Mouse (Mus musculus) forebrain, embryonic 13.5 days (tissue): Measurements from ENCODE around the gene Rrp7a. TPM values are rescaled to one million over a fixed set of nuclear protein-coding genes. Genes with fewer than 3 reads are reported as not detected.

Experiments used
- ATAC-seq: fragments of 200-750 bp; cut with Nextera tagmentation; 2 replicates; pipeline ENCODE4 v1.8.0; 2017
- H3K27ac ChIP-seq: fragments of 300-500 bp; sonication (generic); 2 replicates; pipeline ENCODE4 v1.5.1; 2015; ENCODE audit warnings: inconsistent platforms, mild to moderate bottlenecking, moderate library complexity
- H3K27me3 ChIP-seq: fragments of 300-500 bp; sonication (generic); 2 replicates; pipeline ENCODE4 v1.6.1; 2015; ENCODE audit warnings: mild to moderate bottlenecking, inconsistent platforms
- H3K36me3 ChIP-seq: fragments of 300-500 bp; sonication (generic); 2 replicates; pipeline ENCODE4 v1.6.1; 2015; ENCODE audit warnings: mild to moderate bottlenecking, inconsistent platforms; ENCODE audit not compliant: poor library complexity, severe bottlenecking
- H3K4me1 ChIP-seq: fragments of 300-500 bp; sonication (generic); 2 replicates; pipeline ENCODE4 v1.6.1; 2015; ENCODE audit warnings: inconsistent platforms
- H3K4me2 ChIP-seq: fragments of 300-500 bp; sonication (generic); 2 replicates; pipeline ENCODE4 v1.6.1; 2015; ENCODE audit warnings: inconsistent platforms, mild to moderate bottlenecking, moderate library complexity
- H3K4me3 ChIP-seq: fragments of 300-500 bp; sonication (generic); 2 replicates; pipeline ENCODE4 v1.5.1; 2015; ENCODE audit warnings: mild to moderate bottlenecking, inconsistent platforms
- H3K9ac ChIP-seq: fragments of 300-500 bp; sonication (generic); 2 replicates; pipeline ENCODE4 v1.6.1; 2015; ENCODE audit warnings: mild to moderate bottlenecking, inconsistent platforms
- H3K9me3 ChIP-seq: fragments of 300-500 bp; sonication (generic); replicated peaks from 2 replicates; pipeline ENCODE4 v1.6.1; 2016; ENCODE audit warnings: inconsistent platforms
- WGBS: fragments of 180-500 bp; shearing (Covaris S2); methylation state at CpG from one replicate; pipeline ENCODE4 v1.1.7; 2015; 5-methylcytosine and 5-hydroxymethylcytosine counted together
- polyA plus RNA-seq: library from polyadenylated mRNA; unstranded; fragments of >200 nt; fragmentation: Nextera tagmentation; extraction: Ambion mirVana; gene quantifications from 2 replicates; pipeline ENCODE4 v1.2.1, GENCODE M21; 2015

The Rrp7a gene
- polyA plus RNA-seq, 1 experiment from 2014 or later: 64.2 TPM

DNA sequence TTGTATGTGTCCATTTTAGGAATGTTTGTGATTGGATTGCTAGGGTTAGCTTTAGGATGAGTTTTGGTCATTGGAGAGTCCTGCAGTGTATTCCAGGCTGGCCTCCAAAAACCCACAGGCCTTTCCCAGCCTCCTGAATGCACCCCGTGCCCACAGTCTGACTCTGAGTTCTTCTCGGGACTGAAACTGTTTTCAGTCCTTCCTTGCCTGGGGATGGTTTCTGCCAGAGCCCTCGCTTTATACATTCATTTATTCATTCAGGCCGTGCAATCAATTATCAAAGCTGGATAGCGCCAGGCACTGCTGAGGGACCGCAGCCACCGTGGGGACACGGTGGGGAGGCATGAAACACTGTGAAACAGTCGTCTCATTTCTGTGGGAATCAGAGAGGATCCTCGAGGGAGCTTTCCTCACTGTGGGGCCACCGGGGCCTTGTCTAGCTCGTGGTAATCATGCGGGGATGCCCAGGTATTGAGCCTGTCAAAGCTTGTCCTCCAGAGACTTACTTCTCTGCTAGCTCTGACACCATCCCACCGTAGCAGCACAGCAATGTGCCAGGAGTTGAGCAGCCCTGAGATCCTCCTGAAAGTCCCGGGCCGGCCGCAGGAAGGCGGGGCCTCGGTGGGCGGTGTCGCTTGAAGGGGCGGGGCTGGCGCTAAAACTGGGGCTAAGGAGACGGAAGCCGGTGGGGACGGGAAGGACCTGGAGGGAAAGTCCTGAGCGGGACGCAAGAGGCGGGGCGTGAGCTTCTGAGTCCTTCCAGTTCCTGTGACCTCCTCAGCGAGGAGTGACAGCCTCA is 22.9 kb downstream of the Rrp7a start:
- ATAC-seq: peak; percentile 83
- H3K36me3 ChIP-seq: no peaks in the 10 kb centered on the region
- WGBS: 2% methylated on average over 31 of the region's 31 CpGs
- H3K9ac ChIP-seq: peak overlapping the region; percentile 68
- no peaks in the 10 kb centered on the region for H3K9me3 ChIP-seq
- H3K27ac ChIP-seq: no peak overlapping the region
- peaks cover 18% of the 10 kb centered on the region for H3K4me1 ChIP-seq
- H3K27me3 ChIP-seq: peaks cover 13% of the 10 kb centered on the region
- peak overlapping the region; percentile 76 for H3K4me2 ChIP-seq
- H3K4me3 ChIP-seq: peak overlapping the region; percentile 43

DNA sequence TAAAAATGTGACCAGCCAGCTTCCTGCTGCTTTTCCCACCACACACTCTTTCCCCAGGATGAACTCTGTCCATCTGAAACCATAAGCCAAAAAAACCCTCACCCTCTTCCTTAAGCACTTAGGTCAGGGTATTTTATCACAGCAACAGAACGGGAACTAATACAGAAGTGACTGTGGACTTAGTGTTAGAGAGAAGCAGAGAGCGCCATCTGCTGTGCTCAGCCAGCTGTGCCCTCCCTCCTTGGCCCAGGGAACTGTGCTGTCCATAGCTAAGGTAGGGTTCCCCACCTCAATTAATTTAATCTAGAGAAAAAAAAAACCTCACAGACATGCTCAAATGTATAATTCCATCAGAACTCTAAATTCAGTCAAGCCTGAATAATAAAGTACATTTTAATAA is 26.7 kb downstream of the Rrp7a start:
- ATAC-seq: no peak
- H3K27ac ChIP-seq: no peak overlapping the region
- H3K4me3 ChIP-seq: no peak overlapping the region
- peaks cover 18% of the 10 kb centered on the region for H3K4me1 ChIP-seq
- no peaks in the 10 kb centered on the region for H3K9me3 ChIP-seq
- no peak overlapping the region for H3K4me2 ChIP-seq
- 50% methylated on average over 2 of the region's 2 CpGs for WGBS
- peaks cover 13% of the 10 kb centered on the region for H3K27me3 ChIP-seq
- H3K36me3 ChIP-seq: no peaks in the 10 kb centered on the region
- H3K9ac ChIP-seq: no peak overlapping the region

DNA sequence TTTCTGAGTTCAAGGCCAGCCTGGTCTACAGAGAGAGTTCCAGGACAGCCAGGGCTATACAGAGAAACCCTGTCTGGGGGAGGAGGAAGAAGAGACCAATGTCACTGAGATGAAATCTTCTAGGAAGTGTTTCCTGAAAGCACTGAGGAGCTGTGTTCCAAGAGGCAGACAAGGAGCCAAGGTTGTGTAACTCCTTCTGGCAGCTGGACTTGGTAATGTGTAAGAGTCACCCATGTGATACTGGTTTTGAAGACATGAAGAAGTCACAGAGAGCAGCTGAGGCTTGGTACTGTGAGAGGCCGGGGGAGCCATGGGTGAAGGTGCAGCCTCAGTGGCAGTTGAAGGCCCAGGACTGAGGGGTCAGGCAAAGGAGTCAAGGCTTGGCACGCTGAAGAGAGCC is 28.9 kb downstream of the Rrp7a start:
- peaks cover 23% of the 10 kb centered on the region for H3K27me3 ChIP-seq
- peaks cover 13% of the 10 kb centered on the region for H3K4me1 ChIP-seq
- H3K27ac ChIP-seq: no peak overlapping the region
- H3K9me3 ChIP-seq: no peaks in the 10 kb centered on the region
- no peak overlapping the region for H3K9ac ChIP-seq
- WGBS: 81% methylated on average over 2 of the region's 2 CpGs
- no peak overlapping the region for H3K4me3 ChIP-seq
- no peak for ATAC-seq
- no peak overlapping the region for H3K4me2 ChIP-seq
- no peaks in the 10 kb centered on the region for H3K36me3 ChIP-seq

DNA sequence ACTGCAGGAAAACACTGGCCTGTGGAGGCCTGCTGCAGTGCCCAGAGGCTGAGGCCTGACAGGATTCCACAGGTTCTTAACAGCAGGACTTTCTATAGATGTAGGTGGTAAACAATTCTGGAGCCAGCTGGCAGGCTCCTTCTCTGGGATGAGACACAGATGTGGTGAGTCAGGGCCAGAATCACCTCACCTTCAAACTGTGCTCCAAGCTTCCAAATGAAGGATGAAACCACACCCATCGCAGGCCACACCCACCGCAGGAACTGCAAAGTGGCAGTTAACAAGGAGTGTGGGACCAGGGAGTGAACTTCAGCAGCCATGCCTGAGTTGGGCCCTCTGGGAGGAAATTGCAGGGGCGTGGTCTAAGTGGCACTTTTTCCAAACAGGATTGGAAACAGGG is 31.7 kb downstream of the Rrp7a start:
- Histone ChIP-seq H3K9me3 (no peaks in the 10 kb centered on the region), H3K27ac (no peak overlapping the region), H3K36me3 (no peaks in the 10 kb centered on the region), H3K9ac (no peak overlapping the region), H3K4me1 (peaks cover 20% of the 10 kb centered on the region), H3K4me3 (no peak overlapping the region), H3K4me2 (no peak overlapping the region), H3K27me3 (peaks cover 20% of the 10 kb centered on the region)
- WGBS: 59% methylated on average over 3 of the region's 3 CpGs
- ATAC-seq: no peak

DNA sequence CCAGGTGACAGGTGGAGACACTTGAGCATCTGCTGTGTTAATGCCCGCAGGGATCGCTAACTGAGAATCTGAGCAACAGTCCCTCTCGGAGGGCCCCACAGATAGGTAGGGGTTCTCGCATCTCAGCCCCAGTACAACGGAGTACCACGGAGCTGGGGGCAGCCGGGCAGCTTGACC is 33.3 kb downstream of the Rrp7a start, which contains the start of gene Serhl:
TSS of gene Serhl (plus strand) at position 78 of the 177 bp plus-strand sequence.
- no peak within 1 kb of the TSS for H3K4me3 ChIP-seq
- no peak within 1 kb of the TSS for H3K27ac ChIP-seq
- peak within 1 kb of the TSS; percentile 34 for H3K4me2 ChIP-seq
- no peaks in the 10 kb centered on the region for H3K9me3 ChIP-seq
- H3K27me3 ChIP-seq: peaks cover 22% of the 10 kb centered on the region
- 14% methylated on average over 7 of the region's 7 CpGs for WGBS
- H3K9ac ChIP-seq: peak within 1 kb of the TSS; percentile 26; the same call in 1 of the 2 replicates
- H3K4me1 ChIP-seq: peaks cover 24% of the 10 kb centered on the region
- no peak for ATAC-seq
- H3K36me3 ChIP-seq: no peaks in the 10 kb centered on the region

DNA sequence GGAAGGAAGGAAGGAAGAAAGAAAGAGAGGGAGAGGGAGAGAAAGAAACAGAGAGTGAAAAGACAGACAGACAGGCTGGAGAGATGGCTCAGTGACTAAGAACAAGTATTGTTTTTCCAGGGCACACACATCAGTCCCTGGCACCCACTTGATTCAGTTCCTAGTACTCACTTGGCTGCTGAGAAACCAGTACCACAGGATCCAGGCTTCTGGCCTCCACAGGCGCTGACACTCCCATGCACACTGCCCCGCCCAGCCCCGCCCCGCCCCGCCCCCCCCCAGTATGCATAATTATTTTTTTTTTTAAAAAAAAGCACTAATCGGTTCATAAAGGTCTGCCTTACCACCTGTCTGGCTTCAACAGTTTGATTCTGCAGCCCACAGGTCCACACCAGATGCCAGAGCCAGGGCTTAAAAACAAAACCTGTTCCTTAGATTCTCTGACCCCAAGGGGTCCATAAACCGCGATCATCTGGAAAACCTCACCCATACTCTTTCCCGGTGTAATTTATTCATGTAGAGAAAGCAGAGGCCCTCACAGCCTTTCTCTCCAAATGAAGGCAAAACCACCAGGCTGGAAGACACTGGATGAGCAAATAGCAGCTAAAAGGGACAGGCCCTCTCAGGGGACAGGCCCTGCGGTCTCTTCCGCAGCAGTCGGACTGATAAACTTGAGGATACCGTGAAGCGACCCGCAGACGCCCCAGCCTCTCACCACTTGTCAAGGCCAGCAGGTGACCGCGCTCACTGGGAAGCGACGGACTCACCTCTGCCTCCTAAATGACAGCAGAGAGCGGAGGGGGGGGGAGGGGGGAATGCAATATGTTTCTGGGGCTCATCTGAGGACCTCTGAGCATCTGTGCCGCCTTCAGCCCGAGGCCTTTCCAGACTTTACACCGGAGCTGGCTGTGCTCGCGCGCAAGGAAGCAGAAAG is 33.8 kb downstream of the Rrp7a start:
- Histone ChIP-seq H3K36me3 (no peaks in the 10 kb centered on the region), H3K4me3 (no peak overlapping the region), H3K9ac (peak overlapping the region; percentile 26; the same call in 1 of the 2 replicates), H3K27ac (no peak overlapping the region), H3K27me3 (peaks cover 22% of the 10 kb centered on the region), H3K4me2 (peak overlapping the region; percentile 34), H3K9me3 (no peaks in the 10 kb centered on the region), H3K4me1 (peaks cover 30% of the 10 kb centered on the region)
- no peak for ATAC-seq
- 5% methylated on average over 27 of the region's 27 CpGs for WGBS

DNA sequence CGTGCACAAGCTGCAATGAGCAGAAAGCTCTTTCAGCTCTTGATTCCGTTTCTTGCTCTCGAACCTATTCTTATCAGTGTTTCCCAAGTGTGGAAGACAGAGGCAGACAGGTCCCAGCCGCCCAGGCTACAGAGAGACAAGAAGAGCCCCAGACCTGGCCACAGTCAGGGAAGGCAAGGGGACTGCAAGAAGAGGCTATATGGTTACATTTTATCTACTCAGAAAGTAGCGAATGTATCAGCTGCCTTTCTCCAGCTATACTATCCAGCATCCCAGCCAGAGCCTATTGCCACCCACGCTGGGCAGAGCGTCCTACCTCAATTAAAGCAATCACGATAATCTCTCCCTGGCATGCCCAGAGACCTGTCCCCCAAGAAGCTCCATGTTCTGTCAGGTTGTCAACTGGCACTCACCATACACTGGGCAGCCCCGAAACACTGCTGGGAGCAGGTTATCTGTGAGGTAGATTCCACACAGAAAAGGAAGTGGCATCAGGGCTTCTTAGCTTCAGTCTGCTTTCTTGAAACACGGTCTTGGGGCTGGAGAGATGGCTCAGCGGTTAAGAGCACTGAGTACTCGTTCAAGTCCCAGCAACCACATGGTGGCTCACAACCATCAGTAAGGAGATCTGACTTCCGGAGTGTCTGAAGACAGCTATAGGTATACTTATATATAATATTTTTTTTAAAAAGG is 35.8 kb downstream of the Rrp7a start:
- ATAC-seq: no peak
- peaks cover 25% of the 10 kb centered on the region for H3K27me3 ChIP-seq

DNA sequence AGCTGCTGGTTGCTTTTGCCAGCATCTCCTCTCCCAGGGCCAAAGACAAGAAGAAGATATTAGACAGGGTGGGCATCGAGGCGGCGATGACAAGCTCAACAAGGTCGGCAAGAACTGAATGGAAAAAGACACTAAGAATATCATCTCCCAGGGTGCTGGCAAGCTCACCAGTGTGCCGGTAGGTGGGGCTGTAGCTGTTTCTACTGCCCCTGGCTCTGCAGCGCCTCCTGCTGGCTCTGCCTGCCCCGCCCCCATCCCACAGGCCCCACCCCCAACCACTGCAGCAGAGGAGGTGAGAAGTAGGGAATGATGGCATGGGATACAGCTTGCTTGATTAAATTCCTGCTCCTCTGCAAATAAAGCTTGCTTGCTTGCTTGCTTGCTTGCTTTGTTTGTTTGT is 36.7 kb downstream of the Rrp7a start:
- Histone ChIP-seq H3K9ac (no peak overlapping the region), H3K27ac (no peak overlapping the region), H3K36me3 (no peaks in the 10 kb centered on the region), H3K4me1 (peaks cover 34% of the 10 kb centered on the region), H3K4me3 (no peak overlapping the region), H3K27me3 (peaks cover 24% of the 10 kb centered on the region), H3K4me2 (no peak overlapping the region), H3K9me3 (no peaks in the 10 kb centered on the region)
- WGBS: 37% methylated on average over 7 of the region's 7 CpGs
- ATAC-seq: no peak

More for the DNA sequence above, 35.8 kb downstream of the Rrp7a start:
- H3K4me3 ChIP-seq: no peak overlapping the region
- no peak overlapping the region for H3K9ac ChIP-seq
- H3K9me3 ChIP-seq: no peaks in the 10 kb centered on the region
- peaks cover 34% of the 10 kb centered on the region for H3K4me1 ChIP-seq
- no peak overlapping the region for H3K27ac ChIP-seq
- 87% methylated on average over 13 of the region's 13 CpGs for WGBS
- H3K4me2 ChIP-seq: no peak overlapping the region
- H3K36me3 ChIP-seq: no peaks in the 10 kb centered on the region

DNA sequence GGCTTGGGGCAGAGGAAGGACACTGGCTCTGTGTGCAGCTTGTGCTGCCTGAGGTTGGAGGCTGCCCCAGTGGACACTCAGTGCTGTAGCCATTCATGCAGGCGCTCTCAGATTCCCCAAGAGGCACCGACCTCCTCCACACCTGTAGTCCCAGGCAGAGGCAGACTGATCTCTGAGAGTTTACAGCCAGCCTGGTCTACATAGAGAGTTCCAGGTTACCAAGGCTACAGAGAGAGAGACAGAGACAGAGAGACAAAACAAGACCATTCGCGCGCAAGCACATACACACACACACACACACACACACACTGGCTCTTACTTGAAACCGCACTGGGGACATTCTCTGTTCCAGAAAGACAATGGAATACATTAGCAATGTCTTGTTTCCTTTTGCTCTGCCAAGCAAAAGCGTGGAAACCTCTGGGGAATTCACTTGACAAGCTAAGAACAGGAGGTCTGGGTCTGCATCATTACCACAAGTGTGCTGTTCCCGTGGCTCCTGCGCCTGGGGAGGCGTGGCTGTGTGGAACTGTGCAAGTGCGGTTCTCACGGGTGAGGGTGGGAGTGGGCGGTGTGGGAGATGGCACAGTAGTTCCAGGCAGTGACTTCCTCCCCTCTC is 38.5 kb downstream of the Rrp7a start:
- Histone ChIP-seq H3K4me2 (peak overlapping the region; percentile 9; the same call in 1 of the 2 replicates), H3K4me3 (no peak overlapping the region), H3K27ac (peak overlapping the region; percentile 70), H3K4me1 (peaks cover 26% of the 10 kb centered on the region), H3K27me3 (peaks cover 16% of the 10 kb centered on the region), H3K9me3 (no peaks in the 10 kb centered on the region), H3K36me3 (no peaks in the 10 kb centered on the region), H3K9ac (peak overlapping the region; percentile 51)
- WGBS: 49% methylated on average over 13 of the region's 13 CpGs
- ATAC-seq: peak; percentile 57; the same call in 1 of the 2 replicates

DNA sequence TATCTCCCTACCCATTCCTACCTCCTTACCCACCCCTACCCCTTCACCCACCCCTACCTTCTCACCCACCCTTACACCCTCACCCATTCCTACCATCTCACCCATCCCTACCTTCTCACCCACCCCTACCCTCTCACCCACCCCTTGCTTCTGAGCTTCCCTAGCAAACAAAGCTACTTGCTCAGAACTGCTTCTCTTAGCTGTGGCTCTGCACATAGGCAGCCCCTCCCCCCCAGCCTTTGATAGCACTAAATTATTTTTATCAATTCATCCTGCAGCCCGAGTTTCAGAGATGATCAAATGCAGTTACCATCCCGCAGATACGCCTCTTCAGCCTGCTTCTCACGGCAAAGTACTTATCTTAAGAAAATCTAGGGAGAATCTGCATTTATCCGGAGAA is 39.1 kb downstream of the Rrp7a start:
- Histone ChIP-seq H3K9me3 (no peaks in the 10 kb centered on the region), H3K27me3 (peaks cover 12% of the 10 kb centered on the region), H3K36me3 (no peaks in the 10 kb centered on the region), H3K9ac (peak overlapping the region; percentile 51), H3K27ac (peak overlapping the region; percentile 70), H3K4me3 (no peak overlapping the region), H3K4me1 (peaks cover 20% of the 10 kb centered on the region), H3K4me2 (peak overlapping the region; percentile 9; the same call in 1 of the 2 replicates)
- peak; percentile 38; the same call in 1 of the 2 replicates for ATAC-seq
- 67% methylated on average over 5 of the region's 5 CpGs for WGBS

DNA sequence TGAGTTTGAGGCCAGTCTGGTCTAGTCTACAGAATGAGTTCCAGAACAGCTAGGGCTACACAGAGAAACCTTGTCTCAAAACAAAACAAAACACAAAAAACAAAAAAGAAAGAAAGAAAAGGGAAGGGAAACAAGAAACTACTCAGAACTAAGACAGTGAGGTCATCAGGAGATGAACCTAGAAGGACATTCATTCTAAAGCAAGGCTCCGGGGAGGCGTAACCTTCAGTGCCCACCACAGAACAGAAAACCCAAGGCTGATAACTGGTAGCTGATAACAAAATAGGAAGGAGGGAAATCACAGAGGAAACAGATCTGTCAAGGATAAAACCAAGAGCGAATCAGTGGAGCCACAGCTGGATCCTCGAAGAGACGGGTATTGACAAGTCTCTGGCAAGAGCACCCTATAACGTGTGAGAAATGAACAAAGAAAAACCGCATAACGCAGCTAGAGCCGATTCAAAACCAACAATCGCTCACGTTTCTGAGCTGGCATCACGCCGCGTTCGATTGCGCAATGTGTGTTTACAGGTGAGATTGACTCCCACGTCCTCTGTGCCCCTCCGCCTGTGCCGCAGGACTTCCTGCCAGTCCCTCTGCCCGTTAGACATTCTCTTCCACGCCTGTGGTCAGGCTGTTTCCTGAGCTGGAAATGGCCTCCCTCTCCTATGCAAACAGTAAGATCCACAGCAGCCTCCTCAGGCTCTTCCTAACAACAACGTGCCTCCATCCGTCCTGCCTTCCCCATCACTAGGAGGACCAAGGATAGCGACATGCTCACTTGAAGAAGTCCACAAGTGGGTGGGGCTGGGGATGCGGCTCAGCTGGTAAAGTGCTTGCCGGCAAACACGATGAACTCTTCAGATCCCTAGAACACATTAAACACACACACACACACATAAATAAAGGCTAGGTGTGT is 46.7 kb downstream of the Rrp7a start:
- no peak for ATAC-seq
- WGBS: 69% methylated on average over 27 of the region's 27 CpGs

More for the DNA sequence above, 46.7 kb downstream of the Rrp7a start:
- Histone ChIP-seq H3K4me1 (no peaks in the 10 kb centered on the region), H3K4me3 (no peak overlapping the region), H3K27me3 (no peaks in the 10 kb centered on the region), H3K4me2 (no peak overlapping the region), H3K27ac (no peak overlapping the region), H3K9ac (no peak overlapping the region), H3K36me3 (no peaks in the 10 kb centered on the region), H3K9me3 (no peaks in the 10 kb centered on the region; the same call in 1 of the 2 replicates)
